Mouse (Mus musculus): ENCODE measurements around the gene Ndufaf5. TPM values are rescaled to one million over a fixed set of nuclear protein-coding genes. Genes with fewer than 3 reads are reported as not detected.
"Not testable (repeated sequence)": the region's sequence is repeated elsewhere in the genome, so short reads cannot be mapped to it uniquely, and the experiment has no call there.

Gene Ndufaf5
- polyA plus RNA-seq (2014; fragmentation: Nextera tagmentation; extraction: Ambion mirVana) = 22.6 and 24.9 TPM in 2 replicates

DNA sequence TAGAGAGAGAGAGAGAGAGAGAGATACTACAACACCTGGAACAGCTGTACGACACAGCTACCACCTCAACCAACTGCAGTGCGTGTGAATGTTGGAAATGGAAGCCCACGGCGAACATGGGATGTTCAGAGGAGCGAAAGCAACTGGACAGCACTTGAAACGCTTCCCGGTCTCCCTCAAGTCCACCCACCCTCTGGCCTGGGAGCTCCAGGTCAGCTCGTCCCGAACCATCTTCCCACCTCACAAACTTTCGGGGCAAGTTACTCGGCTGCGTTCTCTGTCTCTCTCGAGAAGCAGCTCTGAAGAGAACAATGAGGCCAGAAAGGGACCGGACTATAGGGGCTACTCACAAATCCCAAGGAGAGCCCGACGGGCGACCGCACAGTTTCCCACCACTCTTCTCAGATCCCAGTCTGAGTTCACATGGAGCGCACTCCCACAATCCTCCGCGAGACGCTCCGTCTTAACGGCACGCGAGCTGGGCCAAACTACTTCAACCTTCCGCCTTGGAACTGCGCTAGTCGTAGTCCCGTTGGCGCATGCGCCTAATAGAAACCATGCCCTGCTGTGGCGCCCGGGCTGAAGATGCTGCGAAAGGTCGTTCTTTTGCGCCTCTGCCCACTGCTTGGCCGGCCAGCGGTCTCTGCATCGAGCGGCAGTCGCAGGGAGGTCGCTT lies at the start of gene Ndufaf5, which contains the start of gene Esf1:
Ndufaf5 (plus strand) TSS at position 523 of the 676 bp plus-strand sequence.
Esf1 (minus strand) TSS at position 438 of the 676 bp plus-strand sequence.
- no peaks in the 10 kb centered on the region for H3K27me3 ChIP-seq (ENCODE audit: insufficient read depth, low read length)
- DNase-seq = peak; percentile 99
- no peak for TF ChIP-seq CTCF (IDR thresholded peaks at IDR 0.05; ENCODE audit: low read depth)
- peaks cover 24% of the 10 kb centered on the region for H3K36me3 ChIP-seq (ENCODE audit: insufficient read depth)
- H3K27ac ChIP-seq (ENCODE audit: low read depth) = peak within 1 kb of the TSS; percentile 58; the same call in 1 of the 2 replicates
- H3K9me3 ChIP-seq (ENCODE audit: low read depth, low read length) = no peaks in the 10 kb centered on the region
- peak within 1 kb of the TSS; percentile 77 for H3K4me2 ChIP-seq
- peak; percentile 99 for ATAC-seq (ENCODE audit: insufficient read depth)
- H3K4me3 ChIP-seq (ENCODE audit: low read depth, low read length) = peak within 1 kb of the TSS; percentile 82
- H3K9ac ChIP-seq = peak within 1 kb of the TSS; percentile 92
- 0% methylated on average over 43 of the region's 43 CpGs for WGBS
- H3K4me1 ChIP-seq (ENCODE audit: insufficient read depth) = peaks cover 7% of the 10 kb centered on the region

DNA sequence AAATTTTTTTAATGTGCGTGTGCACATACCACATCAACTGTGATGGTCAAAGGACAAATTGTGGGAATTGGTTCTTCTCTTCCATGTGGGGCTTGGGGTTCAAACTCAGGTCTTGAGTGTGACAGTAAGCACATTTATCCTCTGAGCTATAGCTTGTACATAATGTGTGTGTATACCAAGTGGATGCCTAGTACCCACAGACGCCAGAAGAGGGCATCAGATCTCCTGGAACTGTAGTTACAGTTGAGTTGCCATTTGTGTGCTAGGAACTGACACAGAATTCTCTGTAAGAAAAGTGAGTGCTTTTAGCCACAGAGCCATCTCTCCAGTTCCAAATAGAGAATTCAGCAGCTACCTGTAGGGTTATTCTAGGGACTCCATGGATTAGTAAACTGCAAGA lies 44.9 kb upstream of the Ndufaf5 start:
- ATAC-seq (ENCODE audit: insufficient read depth) (no peak), DNase-seq (peak; percentile 25)
- H3K4me1 ChIP-seq (ENCODE audit: insufficient read depth) = no peaks in the 10 kb centered on the region
- H3K9ac ChIP-seq = no peak overlapping the region
- peak; percentile 21; the same call in 1 of the 2 replicates for TF ChIP-seq CTCF (IDR thresholded peaks at IDR 0.05; ENCODE audit: low read depth)
- H3K27ac ChIP-seq (ENCODE audit: low read depth) = no peak overlapping the region
- H3K4me3 ChIP-seq (ENCODE audit: low read depth, low read length) = no peak overlapping the region
- WGBS = 85% methylated on average over 2 of the region's 2 CpGs
- H3K27me3 ChIP-seq (ENCODE audit: insufficient read depth, low read length) = no peaks in the 10 kb centered on the region
- H3K4me2 ChIP-seq = no peak overlapping the region
- peaks cover 72% of the 10 kb centered on the region for H3K36me3 ChIP-seq (ENCODE audit: insufficient read depth)
- no peaks in the 10 kb centered on the region for H3K9me3 ChIP-seq (ENCODE audit: low read depth, low read length)

GRCm38 (mm10) chr2:140151743-140152142 lies 18.7 kb upstream of the Ndufaf5 start, which contains the start of gene Gm17374:
Gm17374 (plus strand) TSS chr2:140152043.
- H3K36me3 ChIP-seq (ENCODE audit: insufficient read depth) = peaks cover 46% of the 10 kb centered on the region
- H3K4me2 ChIP-seq; H3K9ac ChIP-seq; H3K27me3 ChIP-seq (ENCODE audit: insufficient read depth, low read length); H3K27ac ChIP-seq (ENCODE audit: low read depth); H3K4me3 ChIP-seq (ENCODE audit: low read depth, low read length); H3K9me3 ChIP-seq (ENCODE audit: low read depth, low read length); H3K4me1 ChIP-seq (ENCODE audit: insufficient read depth); ATAC-seq (ENCODE audit: insufficient read depth); DNase-seq: not testable (repeated sequence)
- WGBS = 87% methylated on average over 4 of the region's 4 CpGs

- no peak overlapping the region for H3K4me2 ChIP-seq
- H3K4me1 ChIP-seq (ENCODE audit: insufficient read depth) = no peaks in the 10 kb centered on the region
- H3K27me3 ChIP-seq (ENCODE audit: insufficient read depth, low read length) = no peaks in the 10 kb centered on the region
- peaks cover 59% of the 10 kb centered on the region for H3K36me3 ChIP-seq (ENCODE audit: insufficient read depth)
- no peak for ATAC-seq (ENCODE audit: insufficient read depth)
- DNase-seq = peak; percentile 81
- peak; percentile 64 for TF ChIP-seq CTCF (IDR thresholded peaks at IDR 0.05; ENCODE audit: low read depth)
- H3K4me3 ChIP-seq (ENCODE audit: low read depth, low read length) = no peak overlapping the region
- H3K27ac ChIP-seq (ENCODE audit: low read depth) = no peak overlapping the region
- no peaks in the 10 kb centered on the region for H3K9me3 ChIP-seq (ENCODE audit: low read depth, low read length)
- WGBS = 75% methylated on average over 3 of the region's 3 CpGs
- no peak overlapping the region for H3K9ac ChIP-seq
These were observed 11.2 kb upstream of the Ndufaf5 start for GRCm38 (mm10) chr2:140159186-140159730.

- Histone ChIP-seq H3K27me3 (ENCODE audit: insufficient read depth, low read length) (no peaks in the 10 kb centered on the region), H3K4me2 (no peak overlapping the region), H3K27ac (ENCODE audit: low read depth) (no peak overlapping the region), H3K4me1 (ENCODE audit: insufficient read depth) (no peaks in the 10 kb centered on the region), H3K4me3 (ENCODE audit: low read depth, low read length) (no peak overlapping the region), H3K36me3 (ENCODE audit: insufficient read depth) (peaks cover 49% of the 10 kb centered on the region), H3K9ac (no peak overlapping the region), H3K9me3 (ENCODE audit: low read depth, low read length) (no peaks in the 10 kb centered on the region)
- TF ChIP-seq CTCF (IDR thresholded peaks at IDR 0.05; ENCODE audit: low read depth) = no peak
- no peak for DNase-seq
- no peak for ATAC-seq (ENCODE audit: insufficient read depth)
- WGBS = 94% methylated on average over 5 of the region's 5 CpGs
These were observed 7.0 kb upstream of the Ndufaf5 start for GRCm38 (mm10) chr2:140163351-140163854.

- peak overlapping the region; percentile 82 for H3K4me3 ChIP-seq (ENCODE audit: low read depth, low read length)
- H3K4me2 ChIP-seq = peak overlapping the region; percentile 77
- WGBS = 66% methylated on average over 1 of the region's 1 CpGs
These were observed 1.4 kb upstream of the Ndufaf5 start for GRCm38 (mm10) chr2:140169057-140169456.

More at GRCm38 (mm10) chr2:140169057-140169456, 1.4 kb upstream of the Ndufaf5 start:
- Histone ChIP-seq H3K9ac (no peak overlapping the region), H3K36me3 (ENCODE audit: insufficient read depth) (peaks cover 28% of the 10 kb centered on the region), H3K27ac (ENCODE audit: low read depth) (no peak overlapping the region), H3K9me3 (ENCODE audit: low read depth, low read length) (no peaks in the 10 kb centered on the region), H3K27me3 (ENCODE audit: insufficient read depth, low read length) (no peaks in the 10 kb centered on the region), H3K4me1 (ENCODE audit: insufficient read depth) (peaks cover 7% of the 10 kb centered on the region)
- no peak for TF ChIP-seq CTCF (IDR thresholded peaks at IDR 0.05; ENCODE audit: low read depth)
- DNase-seq (no peak), ATAC-seq (ENCODE audit: insufficient read depth) (no peak)

Measured in lung, embryonic 14.5 days (tissue).